Mouse (Mus musculus) left cerebral cortex, adult 2 months (tissue): ENCODE results near the gene Mcrip1. TPM values are rescaled to one million over a fixed set of nuclear protein-coding genes. Genes with fewer than 3 reads are reported as not detected.
A peak's percentile ranks its signal among the peaks of the same experiment; 100 is the strongest.

Experiments used
- DNase-seq, 2 experiments: peaks; one replicate each; pipeline ENCODE4 v3.0.0; 2021 to 2022; ENCODE audit warnings: low spot score in 2 of 2, mixed read lengths in 1 of 2; ENCODE audit errors: extremely low spot score in 1 of 2
- H3K27ac ChIP-seq: fragments of 200-600 bp; 2 replicates; pipeline ENCODE4 v1.8.1; 2022
- H3K4me3 ChIP-seq: fragments of 200-600 bp; 2 replicates; pipeline ENCODE4 v1.8.1; 2022
- CTCF ChIP-seq: fragments of 200-600 bp; IDR thresholded peaks from 2 replicates; pipeline ENCODE4 v1.8.1; 2022; ENCODE audit warnings: antibody characterized with exemption, mild to moderate bottlenecking, moderate library complexity
- intact Hi-C: fragments of 180-260 bp; cut with DNase I; formaldehyde crosslinking; loops from one replicate; pipeline ENCODE4 v1.15.1; 2025
- total RNA-seq, 2 experiments: library from RNA; stranded (reverse); gene quantifications; 2 replicates each; pipeline ENCODE4 v1.2.3; 2021

Mcrip1 gene
- total RNA-seq, 2 experiments from 2014 or later: 68.3 to 83.2 TPM

DNA sequence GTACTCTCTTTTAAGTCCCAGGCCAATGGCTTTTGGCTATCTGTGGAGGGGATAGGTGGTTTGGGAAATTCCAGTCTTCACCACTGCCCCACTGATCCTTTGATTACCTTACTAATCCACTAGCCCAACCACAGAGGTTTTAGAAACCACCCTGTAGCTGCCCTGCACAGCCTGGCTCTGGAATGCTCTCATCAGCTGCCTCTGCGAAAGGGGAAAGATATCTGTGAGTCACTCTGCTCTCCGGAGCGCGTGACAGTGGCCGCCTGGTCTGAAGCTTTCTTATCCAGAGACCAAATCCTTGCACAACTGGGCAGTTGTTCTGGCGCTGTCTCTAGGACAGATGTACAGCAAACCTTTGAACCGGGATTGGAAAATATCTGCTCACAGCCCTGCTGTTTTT, 5.3 kb upstream of the Mcrip1 start:
- intact Hi-C loops: no loop called here
- H3K4me3 ChIP-seq: no peak overlapping the region
- no peak for DNase-seq
- TF ChIP-seq CTCF: no peak
- H3K27ac ChIP-seq: no peak overlapping the region

DNA sequence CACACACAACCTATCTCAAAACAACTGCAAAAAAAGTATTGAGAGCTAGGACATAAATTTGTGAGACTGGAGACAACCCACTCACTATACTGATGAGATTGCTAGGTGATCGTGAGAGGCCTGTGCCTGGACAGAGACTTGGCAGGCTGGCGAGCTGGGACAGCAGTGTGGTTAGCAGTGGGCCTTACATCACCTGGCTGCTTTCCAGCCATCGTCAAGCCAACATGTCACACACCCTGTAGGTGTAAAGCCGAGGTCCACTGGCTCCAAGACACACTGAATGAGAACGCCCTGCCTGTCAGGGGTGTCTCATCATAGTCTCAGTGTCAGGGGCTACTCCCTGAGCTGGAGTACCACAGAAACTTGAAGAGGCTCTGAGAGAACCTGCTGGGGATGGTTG, 3.2 kb upstream of the Mcrip1 start:
- Histone ChIP-seq H3K4me3 (no peak overlapping the region), H3K27ac (no peak overlapping the region)
- no peak for TF ChIP-seq CTCF
- no peak for DNase-seq
- intact Hi-C loops: no loop called here

GRCm38 (mm10) chr11:120550810-120551440, 1.4 kb upstream of the Mcrip1 start, which contains the start of gene Ppp1r27:
Gene Ppp1r27 (minus strand): TSS chr11:120551132.
- Histone ChIP-seq H3K4me3 (peak within 1 kb of the TSS; percentile 89), H3K27ac (peak within 1 kb of the TSS; percentile 93)
- no peak for DNase-seq
- TF ChIP-seq CTCF: no peak
- intact Hi-C loops: no loop called here

GRCm38 (mm10) chr11:120549986-120550809, 671 bp upstream of the Mcrip1 start:
- peak overlapping the region; percentile 89 for H3K4me3 ChIP-seq
- TF ChIP-seq CTCF: no peak

GRCm38 (mm10) chr11:120548786-120549167, 750 bp downstream of the Mcrip1 start:
- DNase-seq: no peak
- TF ChIP-seq CTCF: no peak
- Histone ChIP-seq H3K27ac (peak overlapping the region; percentile 91), H3K4me3 (peak overlapping the region; percentile 89)
- intact Hi-C loops: loop anchor here (2.0 kb wide), 1 partner anchor 30 kb away; no protein-coding TSS in a partner anchor

More at GRCm38 (mm10) chr11:120549986-120550809, 671 bp upstream of the Mcrip1 start:
- H3K27ac ChIP-seq: peak overlapping the region; percentile 93
- no peak for DNase-seq
- intact Hi-C loops: loop anchor here (2.0 kb wide), 1 partner anchor 31 kb away; no protein-coding TSS in a partner anchor

DNA sequence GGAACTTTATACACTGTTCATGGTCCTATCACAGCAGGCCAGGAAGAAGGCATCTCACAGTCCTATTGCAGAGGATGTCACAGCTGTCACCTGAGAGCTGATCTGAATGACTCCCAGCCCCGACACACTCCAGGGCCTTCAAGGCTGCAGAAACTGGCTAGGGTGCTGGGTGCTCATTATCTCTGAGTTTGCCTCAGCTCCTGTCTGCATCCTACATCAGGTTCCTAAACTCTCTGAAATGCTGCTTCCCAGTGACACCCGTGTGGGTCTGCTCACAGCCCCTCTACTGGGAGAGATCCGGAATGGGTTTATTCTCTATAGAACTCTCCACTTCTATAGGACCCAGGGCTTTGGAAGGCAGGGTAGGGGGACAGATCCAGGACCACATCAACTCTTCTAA, 1.3 kb downstream of the Mcrip1 start:
- Histone ChIP-seq H3K4me3 (peak overlapping the region; percentile 89), H3K27ac (no peak overlapping the region)
- intact Hi-C loops: loop anchor here (2.0 kb wide), 1 partner anchor 29 kb away; no protein-coding TSS in a partner anchor
- DNase-seq: no peak
- no peak for TF ChIP-seq CTCF

- DNase-seq: no peak
- peak; percentile 8 for TF ChIP-seq CTCF
- Histone ChIP-seq H3K4me3 (no peak overlapping the region), H3K27ac (no peak overlapping the region)
- intact Hi-C loops: no loop called here
These were observed 2.1 kb downstream of the Mcrip1 start for GRCm38 (mm10) chr11:120547469-120547868.

DNA sequence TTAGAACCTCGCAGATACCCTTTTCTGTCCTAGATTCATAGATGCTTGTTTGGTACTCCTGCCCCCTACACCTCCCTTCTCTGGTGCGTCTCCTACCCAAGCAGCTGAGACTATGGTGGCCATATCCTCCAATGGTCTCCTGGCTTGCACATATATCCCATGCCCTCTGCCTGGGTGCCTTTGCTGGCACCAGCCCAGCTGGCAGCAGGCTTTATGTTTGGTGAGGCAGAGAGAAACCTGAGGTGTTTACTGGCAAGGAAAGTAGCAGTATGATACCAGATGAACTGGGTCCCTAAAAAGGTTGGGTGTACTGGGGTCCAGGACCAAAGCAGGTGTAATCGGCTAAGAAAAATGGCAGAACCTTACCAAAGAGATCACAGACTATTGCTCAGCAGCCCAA, 3.6 kb downstream of the Mcrip1 start:
- TF ChIP-seq CTCF: no peak
- no peak for DNase-seq
- intact Hi-C loops: no loop called here
- Histone ChIP-seq H3K4me3 (no peak overlapping the region), H3K27ac (no peak overlapping the region)

DNA sequence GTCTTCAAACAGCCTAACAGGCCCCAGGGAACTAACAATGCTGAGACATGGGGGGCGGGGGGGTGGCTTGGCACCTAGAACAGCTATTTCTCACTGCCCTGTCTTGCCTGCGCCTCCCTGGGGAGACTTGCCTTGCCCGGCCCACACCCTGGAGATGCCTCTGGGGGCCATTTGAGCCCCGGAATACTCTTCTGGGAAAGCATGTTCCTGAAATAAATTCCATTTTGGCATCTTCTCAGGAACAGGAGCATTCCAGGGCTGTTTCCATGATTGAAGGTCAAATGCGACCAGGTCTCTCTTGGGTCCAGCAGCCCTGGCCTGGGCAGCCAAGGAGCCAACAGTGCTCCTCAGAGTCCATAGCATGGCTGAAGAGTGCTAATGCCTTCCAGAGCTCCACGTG, 7.2 kb downstream of the Mcrip1 start:
- intact Hi-C loops: no loop called here
- H3K4me3 ChIP-seq: no peak overlapping the region

DNA sequence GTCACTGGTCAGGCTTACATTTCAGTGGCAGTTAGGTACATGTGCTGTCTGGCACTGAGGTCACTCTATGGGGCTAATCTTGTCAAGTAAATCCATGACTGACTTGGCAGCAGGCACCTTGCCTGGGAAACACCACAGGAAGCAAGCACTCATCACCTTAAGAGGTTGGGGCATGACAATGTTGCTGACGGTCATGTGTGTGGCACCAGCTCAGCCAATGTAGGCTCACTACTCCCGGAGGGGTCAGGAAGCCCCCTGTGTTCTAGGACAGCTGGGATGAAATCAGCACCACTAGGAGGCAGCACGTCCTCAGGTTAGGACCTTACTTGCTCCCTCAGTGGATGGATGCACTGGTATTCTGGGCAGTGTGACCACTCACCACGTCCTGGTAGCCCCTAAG, 7.6 kb downstream of the Mcrip1 start:
- intact Hi-C loops: no loop called here
- H3K27ac ChIP-seq: no peak overlapping the region
- peak; percentile 33 for TF ChIP-seq CTCF
- DNase-seq: no peak
- H3K4me3 ChIP-seq: no peak overlapping the region

More for the DNA sequence above, 7.2 kb downstream of the Mcrip1 start:
- no peak for TF ChIP-seq CTCF
- H3K27ac ChIP-seq: no peak overlapping the region
- DNase-seq: no peak

DNA sequence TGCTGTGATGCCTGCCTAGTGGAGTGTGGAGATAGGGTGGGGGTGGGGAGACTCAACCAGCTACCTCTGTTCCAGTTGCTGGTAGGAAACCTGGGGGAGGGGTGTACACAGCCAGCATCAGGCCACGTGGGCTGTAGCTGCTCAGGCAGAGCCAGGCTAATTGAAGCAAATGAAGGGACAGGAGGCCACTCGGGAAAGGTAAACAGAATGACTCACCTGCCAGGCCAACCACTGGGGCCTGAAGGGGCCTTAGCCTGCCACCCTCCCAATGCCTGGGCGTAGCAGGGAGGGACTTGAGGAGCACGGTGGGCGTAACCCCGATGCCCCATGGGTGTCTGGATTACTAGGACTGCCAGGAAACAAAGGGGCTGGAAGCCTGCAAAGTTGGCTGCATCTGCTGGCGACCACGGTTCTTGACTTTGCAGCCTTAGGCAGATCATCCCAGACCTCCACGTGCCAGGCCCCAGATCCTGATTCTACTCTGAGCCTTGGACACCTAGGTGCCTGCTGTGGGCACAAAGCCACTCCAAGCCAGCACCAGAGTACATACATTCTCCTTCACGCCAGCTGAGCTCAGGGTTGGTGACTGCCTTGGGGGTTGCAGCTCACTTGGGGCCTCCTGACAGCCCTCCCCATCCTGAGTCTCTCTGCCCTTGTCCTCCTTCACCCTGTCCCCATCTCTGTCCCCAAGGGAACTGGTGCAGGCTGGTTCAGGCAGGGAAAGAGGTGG, 10.1 kb downstream of the Mcrip1 start:
- intact Hi-C loops: no loop called here
- no peak for TF ChIP-seq CTCF
- H3K27ac ChIP-seq: no peak overlapping the region
- no peak overlapping the region for H3K4me3 ChIP-seq
- DNase-seq: no peak

GRCm38 (mm10) chr11:120538955-120539284, 10.6 kb downstream of the Mcrip1 start:
- H3K27ac ChIP-seq: no peak overlapping the region
- intact Hi-C loops: no loop called here
- no peak overlapping the region for H3K4me3 ChIP-seq
- TF ChIP-seq CTCF: no peak
- no peak for DNase-seq
